Mouse (Mus musculus): Measurements from ENCODE around the gene Carm1. TPM values are rescaled to one million over a fixed set of nuclear protein-coding genes. Genes with fewer than 3 reads are reported as not detected.

Gene Carm1
- polyA plus RNA-seq, 1 experiment, result 48.1 TPM

DNA sequence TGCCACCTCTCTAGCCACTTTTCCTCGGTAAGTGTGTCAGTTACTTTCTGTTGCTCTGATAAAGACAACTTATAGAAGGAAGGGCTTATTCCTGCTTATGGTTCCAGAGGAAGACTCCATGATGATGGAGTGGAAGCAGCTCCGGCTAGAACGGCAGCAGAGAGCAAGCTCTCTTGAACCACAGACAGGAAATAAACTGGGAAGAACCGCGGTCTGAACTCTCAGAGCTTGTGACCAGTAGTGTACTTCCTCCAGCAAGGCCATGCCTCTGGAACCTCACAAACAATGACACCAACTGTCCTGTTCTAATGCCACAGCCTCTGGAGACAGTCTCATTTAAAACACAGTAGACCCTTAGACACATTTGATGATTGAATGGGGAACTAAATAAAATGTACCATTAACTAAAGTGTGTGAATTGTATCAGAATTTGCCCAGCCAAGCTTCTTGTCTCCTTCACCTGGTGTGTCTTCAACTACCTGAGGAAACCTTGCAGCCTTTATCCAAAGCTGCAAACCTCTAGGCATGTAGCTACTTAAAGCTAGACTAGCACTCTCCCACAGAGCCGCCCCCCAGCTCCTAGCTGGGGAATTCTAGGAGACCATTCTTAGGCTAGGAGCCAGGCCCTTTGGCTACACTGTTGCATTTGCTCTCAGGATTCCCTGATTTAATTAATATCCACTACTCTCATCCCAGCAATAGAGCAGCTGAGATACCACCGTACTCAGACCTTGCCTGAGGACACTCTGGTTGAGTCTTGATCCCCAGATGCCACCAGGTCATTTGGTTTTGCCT lies 21.4 kb upstream of the Carm1 start:
- H3K27me3 ChIP-seq (ENCODE audit: control insufficient read depth, insufficient read depth, insufficient read length), result no peaks in the 10 kb centered on the region
- H3K4me3 ChIP-seq, result no peak overlapping the region
- H3ac ChIP-seq (ENCODE audit: control insufficient read depth, insufficient read length), result no peak overlapping the region

GRCm38 (mm10) chr9:21525937-21526633 lies 20.6 kb upstream of the Carm1 start, which contains the start of gene AB124611:
TSS of gene AB124611 (plus strand) at chr9:21526176.
- H3K27me3 ChIP-seq (ENCODE audit: control insufficient read depth, insufficient read depth, insufficient read length), result no peaks in the 10 kb centered on the region
- peak within 1 kb of the TSS; percentile 34 for H3K4me2 ChIP-seq (ENCODE audit: low read depth)

More for the DNA sequence above, 21.4 kb upstream of the Carm1 start:
- TF ChIP-seq SRF (IDR thresholded peaks at IDR 0.05; ENCODE audit: control insufficient read depth, insufficient read length, low read depth) (no peak), POLR2AphosphoS2 (IDR thresholded peaks at IDR 0.05; ENCODE audit: insufficient read length, low read depth) (no peak), MYOD1 (IDR thresholded peaks at IDR 0.05; ENCODE audit: control insufficient read depth in 1 of 3, insufficient read length in 2 of 3, low read depth in 2 of 3) (no peak), CEBPB (IDR thresholded peaks at IDR 0.05; ENCODE audit: insufficient read depth, poor library complexity, severe bottlenecking) (no peak), REST (IDR thresholded peaks at IDR 0.05; ENCODE audit: insufficient read depth, insufficient read length) (no peak), E2F4 (IDR thresholded peaks at IDR 0.05; ENCODE audit: insufficient read depth) (no peak)
- Histone ChIP-seq H3K79me2 (ENCODE audit: control insufficient read depth, insufficient read depth) (no peaks in the 10 kb centered on the region), H3K36me3 (ENCODE audit: control insufficient read depth, insufficient read depth) (no peaks in the 10 kb centered on the region), H3K4me2 (ENCODE audit: low read depth) (peak overlapping the region; percentile 34)

GRCm38 (mm10) chr9:21526634-21526944 lies 20.1 kb upstream of the Carm1 start:
- Histone ChIP-seq H3K27me3 (ENCODE audit: control insufficient read depth, insufficient read depth, insufficient read length) (no peaks in the 10 kb centered on the region), H3K36me3 (ENCODE audit: control insufficient read depth, insufficient read depth) (no peaks in the 10 kb centered on the region), H3K4me2 (ENCODE audit: low read depth) (no peak overlapping the region), H3ac (ENCODE audit: control insufficient read depth, insufficient read length) (no peak overlapping the region), H3K79me2 (ENCODE audit: control insufficient read depth, insufficient read depth) (no peaks in the 10 kb centered on the region), H3K4me3 (no peak overlapping the region)
- TF ChIP-seq CEBPB (IDR thresholded peaks at IDR 0.05; ENCODE audit: insufficient read depth, poor library complexity, severe bottlenecking) (no peak), MYOD1 (IDR thresholded peaks at IDR 0.05; ENCODE audit: control insufficient read depth in 1 of 3, insufficient read length in 2 of 3, low read depth in 2 of 3) (no peak), E2F4 (IDR thresholded peaks at IDR 0.05; ENCODE audit: insufficient read depth) (no peak), REST (IDR thresholded peaks at IDR 0.05; ENCODE audit: insufficient read depth, insufficient read length) (no peak), USF1 (IDR thresholded peaks at IDR 0.05; ENCODE audit: low read depth) (no peak), TCF12 (IDR thresholded peaks at IDR 0.05; ENCODE audit: insufficient read depth, poor library complexity, severe bottlenecking) (no peak), POLR2AphosphoS2 (IDR thresholded peaks at IDR 0.05; ENCODE audit: insufficient read length, low read depth) (no peak), POLR2A (IDR thresholded peaks at IDR 0.05; ENCODE audit: insufficient read length, low read depth) (no peak), MYOG (IDR thresholded peaks at IDR 0.05; ENCODE audit: control insufficient read depth in 1 of 3, insufficient read depth in 1 of 3, insufficient read length in 2 of 3, low read depth in 2 of 3) (no peak), SRF (IDR thresholded peaks at IDR 0.05; ENCODE audit: control insufficient read depth, insufficient read length, low read depth) (no peak)

More at GRCm38 (mm10) chr9:21525937-21526633, 20.6 kb upstream of the Carm1 start, which contains the start of gene AB124611:
- Histone ChIP-seq H3K4me3 (no peak within 1 kb of the TSS), H3K36me3 (ENCODE audit: control insufficient read depth, insufficient read depth) (no peaks in the 10 kb centered on the region), H3K79me2 (ENCODE audit: control insufficient read depth, insufficient read depth) (no peaks in the 10 kb centered on the region), H3ac (ENCODE audit: control insufficient read depth, insufficient read length) (no peak within 1 kb of the TSS)
- TF ChIP-seq MAX (IDR thresholded peaks at IDR 0.05; ENCODE audit: low read depth), result no peak
- TF ChIP-seq CEBPB (IDR thresholded peaks at IDR 0.05; ENCODE audit: insufficient read depth, poor library complexity, severe bottlenecking), result no peak
- TF ChIP-seq USF1 (IDR thresholded peaks at IDR 0.05; ENCODE audit: low read depth), result no peak
- no peak for TF ChIP-seq MYOD1 (IDR thresholded peaks at IDR 0.05; ENCODE audit: control insufficient read depth in 1 of 3, insufficient read length in 2 of 3, low read depth in 2 of 3)
- no peak for TF ChIP-seq E2F4 (IDR thresholded peaks at IDR 0.05; ENCODE audit: insufficient read depth)
- TF ChIP-seq TCF12 (IDR thresholded peaks at IDR 0.05; ENCODE audit: insufficient read depth, poor library complexity, severe bottlenecking), result no peak
- no peak for TF ChIP-seq TCF3 (IDR thresholded peaks at IDR 0.05; ENCODE audit: insufficient read length, low read depth)
- TF ChIP-seq POLR2AphosphoS2 (IDR thresholded peaks at IDR 0.05; ENCODE audit: insufficient read length, low read depth), result no peak
- TF ChIP-seq POLR2A (IDR thresholded peaks at IDR 0.05; ENCODE audit: insufficient read length, low read depth), result no peak

- no peaks in the 10 kb centered on the region for H3K27me3 ChIP-seq (ENCODE audit: control insufficient read depth, insufficient read depth, insufficient read length)
- no peak for TF ChIP-seq E2F4 (IDR thresholded peaks at IDR 0.05; ENCODE audit: insufficient read depth)
- no peak for TF ChIP-seq TCF12 (IDR thresholded peaks at IDR 0.05; ENCODE audit: insufficient read depth, poor library complexity, severe bottlenecking)
- TF ChIP-seq MYOG (IDR thresholded peaks at IDR 0.05; ENCODE audit: control insufficient read depth in 1 of 3, insufficient read depth in 1 of 3, insufficient read length in 2 of 3, low read depth in 2 of 3), result no peak
- no peak for TF ChIP-seq CEBPB (IDR thresholded peaks at IDR 0.05; ENCODE audit: insufficient read depth, poor library complexity, severe bottlenecking)
- TF ChIP-seq MYOD1 (IDR thresholded peaks at IDR 0.05; ENCODE audit: control insufficient read depth in 1 of 3, insufficient read length in 2 of 3, low read depth in 2 of 3), result no peak
- no peak for TF ChIP-seq SRF (IDR thresholded peaks at IDR 0.05; ENCODE audit: control insufficient read depth, insufficient read length, low read depth)
- no peak for TF ChIP-seq USF1 (IDR thresholded peaks at IDR 0.05; ENCODE audit: low read depth)
- no peak for TF ChIP-seq MAX (IDR thresholded peaks at IDR 0.05; ENCODE audit: low read depth)
- no peak for TF ChIP-seq POLR2AphosphoS2 (IDR thresholded peaks at IDR 0.05; ENCODE audit: insufficient read length, low read depth)
- no peak for TF ChIP-seq TCF3 (IDR thresholded peaks at IDR 0.05; ENCODE audit: insufficient read length, low read depth)
- no peak for TF ChIP-seq REST (IDR thresholded peaks at IDR 0.05; ENCODE audit: insufficient read depth, insufficient read length)
- no peak for TF ChIP-seq POLR2A (IDR thresholded peaks at IDR 0.05; ENCODE audit: insufficient read length, low read depth)
- no peak overlapping the region for H3K4me3 ChIP-seq
- H3K79me2 ChIP-seq (ENCODE audit: control insufficient read depth, insufficient read depth), result no peaks in the 10 kb centered on the region
- no peak overlapping the region for H3K4me2 ChIP-seq (ENCODE audit: low read depth)
- H3K36me3 ChIP-seq (ENCODE audit: control insufficient read depth, insufficient read depth), result no peaks in the 10 kb centered on the region
- H3ac ChIP-seq (ENCODE audit: control insufficient read depth, insufficient read length), result no peak overlapping the region
Measured at GRCm38 (mm10) chr9:21527100-21527801, 19.4 kb upstream of the Carm1 start.
